Mouse (Mus musculus) forebrain, embryonic 15.5 days (tissue): ENCODE results near the gene Tdgf1. TPM values are rescaled to one million over a fixed set of nuclear protein-coding genes. Genes with fewer than 3 reads are reported as not detected.

Experiments used
- ATAC-seq: fragments of 200-750 bp; cut with Nextera tagmentation; replicated peaks from 2 replicates; pipeline ENCODE4 v1.8.0; 2017; ENCODE audit warnings: mild to moderate bottlenecking, moderate TSS enrichment, moderate library complexity
- H3K27ac ChIP-seq: fragments of 300-500 bp; sonication (generic); replicated peaks from 2 replicates; pipeline ENCODE4 v1.5.1; 2015; ENCODE audit warnings: mild to moderate bottlenecking, inconsistent platforms
- H3K27me3 ChIP-seq: fragments of 300-500 bp; sonication (generic); 2 replicates; pipeline ENCODE4 v1.6.1; 2015; ENCODE audit warnings: inconsistent platforms
- H3K36me3 ChIP-seq: fragments of 300-500 bp; sonication (generic); 2 replicates; pipeline ENCODE4 v1.6.1; 2015; ENCODE audit warnings: mild to moderate bottlenecking, inconsistent platforms
- H3K4me1 ChIP-seq: fragments of 300-500 bp; sonication (generic); 2 replicates; pipeline ENCODE4 v1.6.1; 2015; ENCODE audit warnings: inconsistent platforms
- H3K4me2 ChIP-seq: fragments of 300-500 bp; sonication (generic); replicated peaks from 2 replicates; pipeline ENCODE4 v1.6.1; 2015; ENCODE audit warnings: mild to moderate bottlenecking, inconsistent platforms
- H3K4me3 ChIP-seq: fragments of 300-500 bp; sonication (generic); 2 replicates; pipeline ENCODE4 v1.5.1; 2015; ENCODE audit warnings: mild to moderate bottlenecking, inconsistent platforms
- H3K9ac ChIP-seq: fragments of 300-500 bp; sonication (generic); replicated peaks from 2 replicates; pipeline ENCODE4 v1.6.1; 2015; ENCODE audit warnings: mild to moderate bottlenecking, inconsistent platforms
- H3K9me3 ChIP-seq: fragments of 300-500 bp; sonication (generic); 2 replicates; pipeline ENCODE4 v1.6.1; 2016; ENCODE audit warnings: inconsistent platforms
- WGBS: fragments of 180-500 bp; shearing (Covaris S2); methylation state at CpG from one replicate; pipeline ENCODE4 v1.1.7; 2015; ENCODE audit warnings: mixed read lengths; 5-methylcytosine and 5-hydroxymethylcytosine counted together
- polyA plus RNA-seq: library from polyadenylated mRNA; unstranded; fragments of >200 nt; fragmentation: Nextera tagmentation; extraction: Ambion mirVana; gene quantifications from 2 replicates; pipeline ENCODE4 v1.2.1, GENCODE M21; 2015

Gene Tdgf1
- polyA plus RNA-seq, 1 experiment from 2014 or later = not detected

GRCm38 (mm10) chr9:110933850-110934437, 12.0 kb downstream of the Tdgf1 start:
- no peaks in the 10 kb centered on the region for H3K9me3 ChIP-seq
- no peaks in the 10 kb centered on the region for H3K27me3 ChIP-seq
- no peak for ATAC-seq
- no peak overlapping the region for H3K4me2 ChIP-seq
- 73% methylated on average over 12 of the region's 12 CpGs for WGBS
- no peaks in the 10 kb centered on the region for H3K4me1 ChIP-seq
- H3K9ac ChIP-seq = no peak overlapping the region
- no peak overlapping the region for H3K27ac ChIP-seq
- H3K4me3 ChIP-seq = no peak overlapping the region
- H3K36me3 ChIP-seq = no peaks in the 10 kb centered on the region

- no peak overlapping the region for H3K4me3 ChIP-seq
- no peak overlapping the region for H3K27ac ChIP-seq
- H3K4me2 ChIP-seq = no peak overlapping the region
- 54% methylated on average over 6 of the region's 6 CpGs for WGBS
- H3K9me3 ChIP-seq = no peaks in the 10 kb centered on the region
- no peak for ATAC-seq
- H3K27me3 ChIP-seq = no peaks in the 10 kb centered on the region
- no peak overlapping the region for H3K9ac ChIP-seq
- no peaks in the 10 kb centered on the region for H3K4me1 ChIP-seq
- no peaks in the 10 kb centered on the region for H3K36me3 ChIP-seq
These were observed 14.4 kb downstream of the Tdgf1 start for GRCm38 (mm10) chr9:110931573-110931972.

- no peaks in the 10 kb centered on the region for H3K27me3 ChIP-seq
- H3K4me2 ChIP-seq = no peak overlapping the region
- no peaks in the 10 kb centered on the region for H3K36me3 ChIP-seq
- H3K9ac ChIP-seq = no peak overlapping the region
- no peak overlapping the region for H3K4me3 ChIP-seq
- H3K4me1 ChIP-seq = no peaks in the 10 kb centered on the region
- ATAC-seq = no peak
- 18% methylated on average over 7 of the region's 7 CpGs for WGBS
- H3K27ac ChIP-seq = no peak overlapping the region
- H3K9me3 ChIP-seq = no peaks in the 10 kb centered on the region
These were observed 23.2 kb downstream of the Tdgf1 start for GRCm38 (mm10) chr9:110922759-110923158.

- ATAC-seq = no peak
- Histone ChIP-seq H3K9ac (no peak overlapping the region), H3K9me3 (no peaks in the 10 kb centered on the region), H3K27ac (no peak overlapping the region; the same call in 1 of the 2 replicates), H3K4me1 (no peaks in the 10 kb centered on the region), H3K4me3 (no peak overlapping the region), H3K36me3 (no peaks in the 10 kb centered on the region), H3K4me2 (no peak overlapping the region), H3K27me3 (no peaks in the 10 kb centered on the region)
- WGBS = 71% methylated on average over 15 of the region's 15 CpGs
These were observed 25.1 kb downstream of the Tdgf1 start for GRCm38 (mm10) chr9:110920665-110921419.

GRCm38 (mm10) chr9:110916786-110917185, 29.2 kb downstream of the Tdgf1 start, which contains the start of gene Fam240a:
Fam240a (minus strand) TSS chr9:110916861.
- no peaks in the 10 kb centered on the region for H3K27me3 ChIP-seq
- 94% methylated on average over 7 of the region's 7 CpGs for WGBS

GRCm38 (mm10) chr9:110915466-110915865, 30.5 kb downstream of the Tdgf1 start:
- H3K4me3 ChIP-seq = no peak overlapping the region
- no peaks in the 10 kb centered on the region for H3K27me3 ChIP-seq
- whole genome bisulfite sequencing = 85% methylated on average over 8 of the region's 8 CpGs

More at GRCm38 (mm10) chr9:110916786-110917185, 29.2 kb downstream of the Tdgf1 start, which contains the start of gene Fam240a:
- no peak within 1 kb of the TSS for H3K4me3 ChIP-seq
- H3K4me1 ChIP-seq = no peaks in the 10 kb centered on the region
- H3K9me3 ChIP-seq = no peaks in the 10 kb centered on the region
- H3K9ac ChIP-seq = no peak within 1 kb of the TSS
- no peak for ATAC-seq
- H3K27ac ChIP-seq = no peak within 1 kb of the TSS
- no peaks in the 10 kb centered on the region for H3K36me3 ChIP-seq
- H3K4me2 ChIP-seq = no peak within 1 kb of the TSS

GRCm38 (mm10) chr9:110914631-110915236, 31.2 kb downstream of the Tdgf1 start:
- Histone ChIP-seq H3K4me1 (no peaks in the 10 kb centered on the region), H3K27ac (no peak overlapping the region), H3K36me3 (no peaks in the 10 kb centered on the region), H3K4me3 (no peak overlapping the region), H3K9ac (no peak overlapping the region), H3K27me3 (no peaks in the 10 kb centered on the region), H3K4me2 (no peak overlapping the region), H3K9me3 (no peaks in the 10 kb centered on the region)
- no peak for ATAC-seq
- WGBS = 62% methylated on average over 21 of the region's 21 CpGs

More at GRCm38 (mm10) chr9:110915466-110915865, 30.5 kb downstream of the Tdgf1 start:
- Histone ChIP-seq H3K4me2 (no peak overlapping the region), H3K9ac (no peak overlapping the region), H3K9me3 (no peaks in the 10 kb centered on the region), H3K36me3 (no peaks in the 10 kb centered on the region), H3K4me1 (no peaks in the 10 kb centered on the region), H3K27ac (no peak overlapping the region)
- no peak for ATAC-seq

GRCm38 (mm10) chr9:110909371-110909967, 36.5 kb downstream of the Tdgf1 start:
- WGBS = 70% methylated on average over 6 of the region's 6 CpGs
- no peak for ATAC-seq
- H3K9ac ChIP-seq = no peak overlapping the region

GRCm38 (mm10) chr9:110908631-110909016, 37.3 kb downstream of the Tdgf1 start:
- H3K4me3 ChIP-seq = no peak overlapping the region
- 89% methylated on average over 3 of the region's 3 CpGs for WGBS
- no peaks in the 10 kb centered on the region for H3K36me3 ChIP-seq
- H3K27me3 ChIP-seq = no peaks in the 10 kb centered on the region
- H3K9ac ChIP-seq = no peak overlapping the region
- no peaks in the 10 kb centered on the region for H3K4me1 ChIP-seq
- H3K4me2 ChIP-seq = no peak overlapping the region
- no peaks in the 10 kb centered on the region for H3K9me3 ChIP-seq
- H3K27ac ChIP-seq = no peak overlapping the region
- no peak for ATAC-seq

More at GRCm38 (mm10) chr9:110909371-110909967, 36.5 kb downstream of the Tdgf1 start:
- no peaks in the 10 kb centered on the region for H3K9me3 ChIP-seq
- no peak overlapping the region for H3K27ac ChIP-seq
- H3K36me3 ChIP-seq = no peaks in the 10 kb centered on the region
- H3K27me3 ChIP-seq = no peaks in the 10 kb centered on the region
- H3K4me1 ChIP-seq = no peaks in the 10 kb centered on the region
- no peak overlapping the region for H3K4me3 ChIP-seq
- H3K4me2 ChIP-seq = no peak overlapping the region

GRCm38 (mm10) chr9:110907838-110908630, 37.9 kb downstream of the Tdgf1 start:
- Histone ChIP-seq H3K36me3 (no peaks in the 10 kb centered on the region), H3K4me3 (no peak overlapping the region), H3K4me1 (no peaks in the 10 kb centered on the region), H3K27me3 (no peaks in the 10 kb centered on the region), H3K9me3 (no peaks in the 10 kb centered on the region), H3K4me2 (no peak overlapping the region), H3K9ac (no peak overlapping the region), H3K27ac (no peak overlapping the region)
- 81% methylated on average over 4 of the region's 4 CpGs for WGBS
- no peak for ATAC-seq

GRCm38 (mm10) chr9:110907201-110907837, 38.6 kb downstream of the Tdgf1 start:
- H3K9me3 ChIP-seq = no peaks in the 10 kb centered on the region
- no peak overlapping the region for H3K4me3 ChIP-seq
- no peak overlapping the region for H3K27ac ChIP-seq
- no peak overlapping the region for H3K9ac ChIP-seq
- no peaks in the 10 kb centered on the region for H3K27me3 ChIP-seq
- no peak overlapping the region for H3K4me2 ChIP-seq
- ATAC-seq = no peak
- no peaks in the 10 kb centered on the region for H3K4me1 ChIP-seq
- WGBS = 94% methylated on average over 11 of the region's 11 CpGs
- H3K36me3 ChIP-seq = no peaks in the 10 kb centered on the region
